Mouse (Mus musculus): ENCODE data around the gene Aldh1b1. TPM values are rescaled to one million over a fixed set of nuclear protein-coding genes. Genes with fewer than 3 reads are reported as not detected.

Gene Aldh1b1
- polyA plus RNA-seq, 1 experiment from 2014 or later = 5.1 TPM

- no peak for DNase-seq (ENCODE audit: low spot score)
- Histone ChIP-seq H3K27me3 (ENCODE audit: low read depth, poor library complexity, severe bottlenecking) (peaks cover 40% of the 10 kb centered on the region), H3K4me3 (no peak overlapping the region), H3K4me1 (peaks cover 33% of the 10 kb centered on the region), H3K9me3 (replicated peaks) (no peaks in the 10 kb centered on the region), H3K36me3 (no peaks in the 10 kb centered on the region), H3K27ac (replicated peaks) (no peak overlapping the region; the same call in 1 of the 2 replicates)
- WGBS = 90% methylated on average over 13 of the region's 13 CpGs
Observed at GRCm38 (mm10) chr4:45788446-45789081, 10.3 kb upstream of the Aldh1b1 start.

GRCm38 (mm10) chr4:45789263-45789958 is 9.4 kb upstream of the Aldh1b1 start:
- no peaks in the 10 kb centered on the region for H3K9me3 ChIP-seq (replicated peaks)
- DNase-seq (ENCODE audit: low spot score) = no peak
- H3K4me3 ChIP-seq = no peak overlapping the region
- H3K27me3 ChIP-seq (ENCODE audit: low read depth, poor library complexity, severe bottlenecking) = peaks cover 40% of the 10 kb centered on the region
- H3K4me1 ChIP-seq = peaks cover 33% of the 10 kb centered on the region
- H3K27ac ChIP-seq (replicated peaks) = no peak overlapping the region; the same call in 1 of the 2 replicates
- 72% methylated on average over 13 of the region's 13 CpGs for WGBS
- no peaks in the 10 kb centered on the region for H3K36me3 ChIP-seq

DNA sequence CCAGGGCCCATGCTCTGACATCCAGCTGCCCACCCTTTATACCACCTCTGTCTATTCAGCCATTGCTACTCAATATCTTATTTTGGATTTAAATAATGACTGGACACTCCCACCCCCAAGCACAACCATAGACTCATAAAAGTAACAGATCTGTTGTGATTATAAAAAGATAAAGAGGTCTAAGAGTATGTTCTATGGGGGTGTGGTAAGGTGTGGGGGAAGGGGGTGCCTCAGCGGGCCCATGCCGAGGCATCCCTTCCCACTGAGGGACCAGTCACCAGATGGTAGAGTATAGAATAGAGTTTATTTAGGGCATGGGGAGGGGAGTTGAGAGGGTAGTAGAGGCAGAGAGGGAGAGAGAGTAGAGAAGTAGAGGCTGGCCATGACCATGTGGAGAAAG is 8.8 kb upstream of the Aldh1b1 start:
- H3K9me3 ChIP-seq (replicated peaks) = no peaks in the 10 kb centered on the region
- WGBS = 81% methylated on average over 2 of the region's 2 CpGs
- no peak for DNase-seq (ENCODE audit: low spot score)
- peaks cover 33% of the 10 kb centered on the region for H3K4me1 ChIP-seq
- H3K4me3 ChIP-seq = no peak overlapping the region
- peaks cover 37% of the 10 kb centered on the region for H3K27me3 ChIP-seq (ENCODE audit: low read depth, poor library complexity, severe bottlenecking)
- no peak overlapping the region for H3K27ac ChIP-seq (replicated peaks)
- H3K36me3 ChIP-seq = no peaks in the 10 kb centered on the region

- peak; percentile 68 for DNase-seq (ENCODE audit: low spot score)
- H3K27me3 ChIP-seq (ENCODE audit: low read depth, poor library complexity, severe bottlenecking) = peaks cover 43% of the 10 kb centered on the region
- H3K27ac ChIP-seq (replicated peaks) = peak overlapping the region; percentile 87
- no peaks in the 10 kb centered on the region for H3K36me3 ChIP-seq
- WGBS = under 1% methylated on average over 12 of the region's 12 CpGs
- H3K4me3 ChIP-seq = peak overlapping the region; percentile 50
- H3K4me1 ChIP-seq = peaks cover 28% of the 10 kb centered on the region
- H3K9me3 ChIP-seq (replicated peaks) = no peaks in the 10 kb centered on the region
Observed at GRCm38 (mm10) chr4:45795191-45795811, 3.5 kb upstream of the Aldh1b1 start.

GRCm38 (mm10) chr4:45796760-45797159 is 2.1 kb upstream of the Aldh1b1 start:
- Histone ChIP-seq H3K9me3 (replicated peaks) (no peaks in the 10 kb centered on the region), H3K4me1 (peaks cover 36% of the 10 kb centered on the region), H3K27ac (replicated peaks) (no peak overlapping the region), H3K27me3 (ENCODE audit: low read depth, poor library complexity, severe bottlenecking) (peaks cover 47% of the 10 kb centered on the region), H3K4me3 (no peak overlapping the region), H3K36me3 (no peaks in the 10 kb centered on the region)
- DNase-seq (ENCODE audit: low spot score) = no peak
- WGBS = 74% methylated on average over 5 of the region's 5 CpGs

- Histone ChIP-seq H3K36me3 (peaks cover 10% of the 10 kb centered on the region), H3K4me3 (no peak overlapping the region), H3K4me1 (peaks cover 36% of the 10 kb centered on the region), H3K27me3 (ENCODE audit: low read depth, poor library complexity, severe bottlenecking) (peaks cover 37% of the 10 kb centered on the region), H3K9me3 (replicated peaks) (no peaks in the 10 kb centered on the region), H3K27ac (replicated peaks) (0 out of 2 replicates have a peak overlapping the region, but pooled peaks have one; percentile 20)
- 47% methylated on average over 3 of the region's 3 CpGs for WGBS
- DNase-seq (ENCODE audit: low spot score) = no peak
Observed at GRCm38 (mm10) chr4:45799956-45800537, 1.2 kb downstream of the Aldh1b1 start.

GRCm38 (mm10) chr4:45802900-45803299 is 4.1 kb downstream of the Aldh1b1 start:
- Histone ChIP-seq H3K9me3 (replicated peaks) (no peaks in the 10 kb centered on the region), H3K4me3 (no peak overlapping the region), H3K27me3 (ENCODE audit: low read depth, poor library complexity, severe bottlenecking) (peaks cover 19% of the 10 kb centered on the region), H3K27ac (replicated peaks) (no peak overlapping the region), H3K36me3 (peaks cover 10% of the 10 kb centered on the region), H3K4me1 (peaks cover 27% of the 10 kb centered on the region)
- no peak for DNase-seq (ENCODE audit: low spot score)
- 94% methylated on average over 14 of the region's 14 CpGs for WGBS

- H3K4me3 ChIP-seq = no peak overlapping the region
- peaks cover 18% of the 10 kb centered on the region for H3K4me1 ChIP-seq
- 42% methylated on average over 7 of the region's 7 CpGs for whole genome bisulfite sequencing
- no peaks in the 10 kb centered on the region for H3K9me3 ChIP-seq (replicated peaks)
- H3K36me3 ChIP-seq = peaks cover 32% of the 10 kb centered on the region
- H3K27ac ChIP-seq (replicated peaks) = no peak overlapping the region
- no peak for DNase-seq (ENCODE audit: low spot score)
- peaks cover 17% of the 10 kb centered on the region for H3K27me3 ChIP-seq (ENCODE audit: low read depth, poor library complexity, severe bottlenecking)
Observed at GRCm38 (mm10) chr4:45808034-45808433, 9.2 kb downstream of the Aldh1b1 start.

DNA sequence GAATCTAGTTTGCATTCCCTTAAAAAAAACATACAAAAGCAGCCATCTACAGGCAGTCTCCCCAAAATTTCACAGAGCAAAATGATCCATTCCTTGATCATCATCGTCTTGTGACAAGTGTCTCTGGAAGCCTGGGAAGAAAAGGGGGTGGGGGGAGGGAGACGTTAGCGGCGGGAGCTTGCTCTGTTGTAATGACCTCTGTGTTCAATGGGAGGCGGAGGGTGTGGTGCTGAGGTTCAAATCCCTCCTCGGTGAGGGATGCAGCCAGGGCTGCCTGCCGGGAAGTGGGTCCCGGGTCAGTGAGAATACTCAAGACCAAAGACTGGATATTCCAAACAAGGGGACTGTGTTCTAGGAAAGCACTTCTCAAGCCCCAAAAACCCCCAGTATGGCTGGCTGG is 12.4 kb downstream of the Aldh1b1 start:
- Histone ChIP-seq H3K9me3 (replicated peaks) (0 out of 2 replicates have a peak, but pooled peaks cover 4% of the 10 kb centered on the region), H3K27me3 (ENCODE audit: low read depth, poor library complexity, severe bottlenecking) (peaks cover 26% of the 10 kb centered on the region), H3K36me3 (peaks cover 48% of the 10 kb centered on the region), H3K4me3 (no peak overlapping the region), H3K4me1 (peaks cover 30% of the 10 kb centered on the region), H3K27ac (replicated peaks) (no peak overlapping the region)
- no peak for DNase-seq (ENCODE audit: low spot score)
- 15% methylated on average over 8 of the region's 8 CpGs for WGBS

DNA sequence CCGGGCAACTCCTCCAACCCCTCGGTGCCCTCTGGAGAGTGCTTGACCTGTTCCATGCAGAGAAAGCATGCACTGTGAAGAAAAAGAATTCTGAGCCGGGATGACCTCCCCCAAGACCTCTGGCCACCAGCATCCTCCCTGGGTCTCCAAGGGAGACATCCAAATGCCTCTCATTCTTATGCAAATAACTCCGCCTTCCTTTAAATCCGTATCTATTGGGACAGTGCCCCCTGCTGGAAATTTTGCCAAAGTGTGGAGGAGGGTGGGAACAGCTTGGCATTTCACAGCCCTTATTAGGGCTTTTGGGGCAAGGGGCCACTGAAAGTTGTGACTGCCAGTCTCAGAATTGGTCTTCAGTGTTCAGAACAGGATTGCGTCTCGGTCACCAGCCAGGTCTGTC is 16.7 kb downstream of the Aldh1b1 start:
- peak; percentile 82 for DNase-seq (ENCODE audit: low spot score)
- Histone ChIP-seq H3K36me3 (peaks cover 36% of the 10 kb centered on the region), H3K27ac (replicated peaks) (peak overlapping the region; percentile 9; the same call in 1 of the 2 replicates), H3K27me3 (ENCODE audit: low read depth, poor library complexity, severe bottlenecking) (peaks cover 37% of the 10 kb centered on the region), H3K9me3 (replicated peaks) (0 out of 2 replicates have a peak, but pooled peaks cover 4% of the 10 kb centered on the region), H3K4me1 (peaks cover 73% of the 10 kb centered on the region), H3K4me3 (no peak overlapping the region)
- WGBS = 19% methylated on average over 7 of the region's 7 CpGs

DNA sequence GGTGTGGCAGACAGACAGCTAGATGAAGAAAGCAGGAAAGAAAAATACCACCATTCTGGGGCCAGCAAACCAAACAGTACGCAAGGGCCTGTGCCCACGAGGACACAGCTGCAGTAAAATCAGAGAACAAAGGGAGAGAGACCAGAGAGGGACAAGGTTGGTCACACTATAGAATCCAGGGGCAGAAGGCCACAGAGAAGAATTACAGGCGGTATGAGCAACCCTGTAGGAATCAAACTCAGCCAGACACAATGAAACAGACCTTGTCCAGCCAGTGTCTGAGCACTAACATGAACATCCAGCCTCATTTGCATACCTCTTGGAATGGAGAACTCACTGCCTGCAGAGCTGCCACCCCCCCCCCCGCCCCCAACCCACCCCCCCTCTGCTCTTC is 20.0 kb downstream of the Aldh1b1 start:
- Histone ChIP-seq H3K4me3 (peak overlapping the region; percentile 38), H3K27me3 (ENCODE audit: low read depth, poor library complexity, severe bottlenecking) (peaks cover 35% of the 10 kb centered on the region), H3K27ac (replicated peaks) (peak overlapping the region; percentile 92), H3K36me3 (peaks cover 21% of the 10 kb centered on the region), H3K9me3 (replicated peaks) (0 out of 2 replicates have a peak, but pooled peaks cover 4% of the 10 kb centered on the region), H3K4me1 (peaks cover 86% of the 10 kb centered on the region)
- 14% methylated on average over 4 of the region's 4 CpGs for WGBS
- DNase-seq (ENCODE audit: low spot score) = no peak

DNA sequence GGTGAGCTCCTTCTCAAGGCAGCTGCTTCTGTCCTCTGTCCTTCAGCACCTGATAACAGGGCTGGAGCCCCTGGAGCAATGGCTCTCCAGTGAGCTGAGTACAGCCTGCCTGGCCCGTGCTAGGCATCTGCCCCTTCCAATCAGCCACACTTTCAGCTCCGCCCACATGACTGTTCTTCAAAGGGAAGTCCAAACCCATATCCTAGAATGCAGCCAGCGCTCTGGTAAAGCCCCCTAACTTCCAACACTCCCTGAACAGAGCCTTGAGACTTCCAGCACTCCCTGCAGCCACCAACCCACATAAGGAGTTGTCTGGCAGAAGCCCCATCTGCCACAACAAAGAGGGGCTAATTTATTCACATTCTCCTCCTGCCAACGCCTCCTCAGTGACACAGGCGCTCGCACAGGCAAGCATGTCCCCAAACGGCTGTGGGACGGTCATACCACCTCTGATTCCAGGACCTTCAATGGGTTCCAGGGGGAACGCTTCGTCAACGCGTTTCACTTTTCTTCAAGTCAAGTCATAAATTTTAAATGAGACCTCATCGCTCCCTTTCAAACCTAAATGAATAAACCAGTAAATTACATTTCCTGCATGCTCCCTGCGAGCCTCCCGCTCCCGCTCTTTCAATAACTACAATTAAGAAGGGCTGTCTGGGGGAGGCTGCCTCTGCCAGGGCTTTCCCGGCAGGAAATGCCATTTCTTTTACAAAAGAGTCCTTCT is 20.5 kb downstream of the Aldh1b1 start:
- WGBS = 3% methylated on average over 17 of the region's 17 CpGs
- peak; percentile 76 for DNase-seq (ENCODE audit: low spot score)
- Histone ChIP-seq H3K9me3 (replicated peaks) (0 out of 2 replicates have a peak, but pooled peaks cover 4% of the 10 kb centered on the region), H3K4me3 (peak overlapping the region; percentile 38), H3K27me3 (ENCODE audit: low read depth, poor library complexity, severe bottlenecking) (peaks cover 41% of the 10 kb centered on the region), H3K36me3 (peaks cover 17% of the 10 kb centered on the region), H3K4me1 (peaks cover 91% of the 10 kb centered on the region), H3K27ac (replicated peaks) (peak overlapping the region; percentile 92)

All from midbrain, embryonic 10.5 days (tissue).